Mouse (Mus musculus): ENCODE measurements around the gene Sft2d2.

- TF ChIP-seq EP300 (IDR thresholded peaks at IDR 0.05), result no peak
- TF ChIP-seq CTCF (IDR thresholded peaks at IDR 0.05), result no peak
Measured at GRCm38 (mm10) chr1:165179321-165179720, 14.9 kb downstream of the Sft2d2 start.

Measured in lung, postnatal 0 days (tissue).